ENCODE assay signal across 35 mouse cellular contexts in genomic region chr11:75521609-75522008, GRCm38 (mm10). TPM values are rescaled to one million over a fixed set of nuclear protein-coding genes. Genes with fewer than 3 reads are reported as not detected.
"Had no signal": no experiment of that assay in that cellular context is flagged by ENCODE, and none has a peak within 500 bp of the region (broad histone marks: within the 10 kb centered on the region; RNA-seq: fewer than 3 reads in every experiment).

No protein-coding gene starts in this region.

- H3K27me3 ChIP-seq: heart, embryonic 15.5 days; hindbrain, embryonic 12.5 days; hindbrain, embryonic 15.5 days; intestine, embryonic 15.5 days; kidney, embryonic 15.5 days had no signal

- H3K27ac ChIP-seq: heart, adult 2 months; heart, embryonic 10.5 days; heart, embryonic 13.5 days; heart, embryonic 15.5 days; hindbrain, embryonic 10.5 days; hindbrain, embryonic 12.5 days; hindbrain, embryonic 13.5 days; hindbrain, embryonic 14.5 days; hindbrain, embryonic 15.5 days; hindbrain, postnatal 0 days; intestine, embryonic 15.5 days; kidney, embryonic 15.5 days; kidney, postnatal 0 days; layer of hippocampus, adult 2 months had no signal

- DNase-seq: heart, adult 18-20 months; heart, adult 2 months; heart, postnatal 10 days; heart, postnatal 14 days; heart, postnatal 36 days; heart, postnatal 4 days; kidney, adult 11 months; kidney, adult 18-20 months; kidney, adult 2 months; kidney, adult 8-10 months; kidney, adult 9 months; kidney, postnatal 10 days; kidney, postnatal 14 days; kidney, postnatal 25 days; kidney, postnatal 36 days; kidney, postnatal 4 days; layer of hippocampus, adult 9-11 months had no signal

- H3K4me1 ChIP-seq: heart, embryonic 12.5 days; heart, embryonic 13.5 days; heart, embryonic 15.5 days; hindbrain, embryonic 10.5 days; hindbrain, embryonic 12.5 days; hindbrain, embryonic 13.5 days; hindbrain, embryonic 15.5 days; intestine, embryonic 15.5 days had no signal

- ATAC-seq: hindbrain, embryonic 16.5 days; hindbrain, postnatal 0 days; inflammation-experienced regulatory T-cells, adult 6 months; intestine, embryonic 15.5 days; intestine, embryonic 16.5 days had no signal

- H3K9me3 ChIP-seq: heart, embryonic 10.5 days; heart, embryonic 12.5 days; heart, embryonic 13.5 days; heart, embryonic 15.5 days; hindbrain, embryonic 10.5 days; hindbrain, embryonic 12.5 days; hindbrain, embryonic 13.5 days; hindbrain, embryonic 15.5 days; intestine, embryonic 15.5 days; kidney, embryonic 15.5 days had no signal

- H3K36me3 ChIP-seq: heart, embryonic 15.5 days; hindbrain, embryonic 10.5 days; hindbrain, embryonic 12.5 days; hindbrain, embryonic 13.5 days; hindbrain, embryonic 15.5 days; intestine, embryonic 15.5 days; kidney, embryonic 15.5 days had no signal

- H3K4me3 ChIP-seq: heart, adult 2 months; heart, embryonic 10.5 days; heart, embryonic 12.5 days; heart, embryonic 13.5 days; heart, embryonic 15.5 days; hindbrain, embryonic 10.5 days; hindbrain, embryonic 12.5 days; hindbrain, embryonic 13.5 days; hindbrain, embryonic 15.5 days; intestine, embryonic 15.5 days; kidney, embryonic 15.5 days; layer of hippocampus, adult 2 months had no signal

- H3K4me2 ChIP-seq: heart, embryonic 11.5 days; heart, embryonic 12.5 days; heart, embryonic 13.5 days; heart, embryonic 15.5 days; hindbrain, embryonic 12.5 days; hindbrain, embryonic 13.5 days; hindbrain, embryonic 14.5 days; hindbrain, embryonic 15.5 days; intestine, embryonic 15.5 days; kidney, embryonic 15.5 days had no signal

- H3K9ac ChIP-seq: heart, embryonic 12.5 days; heart, embryonic 13.5 days; heart, embryonic 15.5 days; hindbrain, embryonic 12.5 days; hindbrain, embryonic 13.5 days; hindbrain, embryonic 14.5 days; hindbrain, embryonic 15.5 days; intestine, embryonic 15.5 days; kidney, embryonic 15.5 days had no signal

RNA-seq across cellular contexts. Expression of gene Rilp, which starts 11.7 kb away (rescaled TPM):
- polyA plus RNA-seq: inflammation-experienced regulatory T-cells, adult 6 months had no signal
